Mouse (Mus musculus): ENCODE results near the gene Ifnk.

Gene Ifnk

GRCm38 (mm10) chr4:35192725-35193124 lies 40.9 kb downstream of the Ifnk start:
- DNase-seq (ENCODE audit: low read depth, low spot score): no peak

GRCm38 (mm10) chr4:35201700-35202099 lies 49.8 kb downstream of the Ifnk start:
- no peak for DNase-seq (ENCODE audit: low read depth, low spot score)
